Mouse (Mus musculus) hindbrain, embryonic 16.5 days (tissue): ENCODE data around the gene Traip. TPM values are rescaled to one million over a fixed set of nuclear protein-coding genes. Genes with fewer than 3 reads are reported as not detected.
A peak's percentile ranks its signal among the peaks of the same experiment; 100 is the strongest.

Experiments
- ATAC-seq: fragments of 200-750 bp; cut with Nextera tagmentation; 2 replicates; pipeline ENCODE4 v1.8.0; 2017; ENCODE audit warnings: moderate TSS enrichment, moderate library complexity
- H3K27ac ChIP-seq: fragments of 300-500 bp; sonication (generic); 2 replicates; pipeline ENCODE4 v1.5.1; 2014; ENCODE audit warnings: low read depth, mild to moderate bottlenecking, control low read depth, low read length, moderate library complexity
- H3K27me3 ChIP-seq: fragments of 300-500 bp; sonication (generic); replicated peaks from 2 replicates; pipeline ENCODE4 v1.6.1; 2014; ENCODE audit warnings: low read length; ENCODE audit not compliant: control insufficient read depth, insufficient read depth
- H3K36me3 ChIP-seq: fragments of 300-500 bp; sonication (generic); 2 replicates; pipeline ENCODE4 v1.6.1; 2014; ENCODE audit warnings: mild to moderate bottlenecking, low read length, moderate library complexity, mixed read lengths; ENCODE audit not compliant: control insufficient read depth, insufficient read depth
- H3K4me1 ChIP-seq: fragments of 300-500 bp; sonication (generic); 2 replicates; pipeline ENCODE4 v1.6.1; 2014; ENCODE audit warnings: low read depth, low read length; ENCODE audit not compliant: control insufficient read depth, insufficient read depth
- H3K4me2 ChIP-seq: fragments of 300-500 bp; sonication (generic); 2 replicates; pipeline ENCODE4 v1.6.1; 2014; ENCODE audit warnings: mild to moderate bottlenecking, low read length, control low read depth, moderate library complexity
- H3K4me3 ChIP-seq: fragments of 300-500 bp; sonication (generic); 2 replicates; pipeline ENCODE4 v1.5.1; 2014; ENCODE audit warnings: mild to moderate bottlenecking, low read length, control low read depth, moderate library complexity
- H3K9ac ChIP-seq: fragments of 300-500 bp; sonication (generic); 2 replicates; pipeline ENCODE4 v1.6.1; 2014; ENCODE audit warnings: low read depth, mild to moderate bottlenecking, control low read depth, low read length, moderate library complexity
- H3K9me3 ChIP-seq: fragments of 300-500 bp; sonication (generic); 2 replicates; pipeline ENCODE4 v1.6.1; 2014; ENCODE audit warnings: mild to moderate bottlenecking, low read length, moderate library complexity; ENCODE audit not compliant: control insufficient read depth
- WGBS: fragments of 180-500 bp; shearing (Covaris S2); extraction: QIAGEN DNeasy Blood & Tissue Kit; methylation state at CpG from one replicate; pipeline ENCODE4 v1.1.7; 2014; 5-methylcytosine and 5-hydroxymethylcytosine counted together
- polyA plus RNA-seq: library from polyadenylated mRNA; unstranded; fragments of >200 nt; fragmentation: Nextera tagmentation; extraction: Ambion mirVana; gene quantifications from 2 replicates; pipeline ENCODE4 v1.2.1, GENCODE M21; 2015

The Traip gene
- polyA plus RNA-seq, 1 experiment from 2014 or later: 10.0 TPM

GRCm38 (mm10) chr9:107975399-107976386 lies 25.8 kb downstream of the Traip start, which contains the start of gene Uba7:
Gene Uba7, plus strand, starts transcription at chr9:107975505.
- no peak for ATAC-seq
- Histone ChIP-seq H3K36me3 (0 out of 2 replicates have a peak, but pooled peaks cover 3% of the 10 kb centered on the region), H3K4me1 (no peaks in the 10 kb centered on the region), H3K9ac (no peak within 1 kb of the TSS), H3K4me2 (no peak within 1 kb of the TSS), H3K9me3 (no peaks in the 10 kb centered on the region), H3K4me3 (no peak within 1 kb of the TSS), H3K27ac (no peak within 1 kb of the TSS), H3K27me3 (no peaks in the 10 kb centered on the region)
- WGBS: 73% methylated on average over 12 of the region's 12 CpGs

GRCm38 (mm10) chr9:107978815-107979214 lies 28.9 kb downstream of the Traip start:
- Histone ChIP-seq H3K9me3 (no peaks in the 10 kb centered on the region), H3K4me2 (no peak overlapping the region), H3K27ac (no peak overlapping the region), H3K4me3 (no peak overlapping the region), H3K9ac (no peak overlapping the region), H3K4me1 (no peaks in the 10 kb centered on the region), H3K36me3 (no peaks in the 10 kb centered on the region), H3K27me3 (no peaks in the 10 kb centered on the region)
- ATAC-seq: no peak
- 92% methylated on average over 12 of the region's 12 CpGs for WGBS

- 63% methylated on average over 6 of the region's 7 CpGs for WGBS
- peak overlapping the region; percentile 7; the same call in 1 of the 2 replicates for H3K4me2 ChIP-seq
- peak overlapping the region; percentile 70 for H3K27ac ChIP-seq
Observed at GRCm38 (mm10) chr9:107981684-107982605, 32.0 kb downstream of the Traip start.

GRCm38 (mm10) chr9:107982681-107983346 lies 32.9 kb downstream of the Traip start, which contains the start of gene Gm20661:
Gene Gm20661, plus strand, starts transcription at chr9:107983058.
- Histone ChIP-seq H3K9me3 (no peaks in the 10 kb centered on the region), H3K27me3 (0 out of 2 replicates have a peak, but pooled peaks cover 3% of the 10 kb centered on the region), H3K9ac (peak within 1 kb of the TSS; percentile 25; the same call in 1 of the 2 replicates), H3K4me2 (peak within 1 kb of the TSS; percentile 86), H3K36me3 (no peaks in the 10 kb centered on the region), H3K27ac (peak within 1 kb of the TSS; percentile 73), H3K4me3 (0 out of 2 replicates have a peak within 1 kb of the TSS, but pooled peaks have one; percentile 0), H3K4me1 (peaks cover 10% of the 10 kb centered on the region)
- WGBS: 54% methylated on average over 14 of the region's 14 CpGs
- ATAC-seq: peak; percentile 34

More at GRCm38 (mm10) chr9:107981684-107982605, 32.0 kb downstream of the Traip start:
- no peak overlapping the region for H3K4me3 ChIP-seq
- peaks cover 10% of the 10 kb centered on the region for H3K4me1 ChIP-seq
- peak overlapping the region; percentile 11; the same call in 1 of the 2 replicates for H3K9ac ChIP-seq
- H3K27me3 ChIP-seq: 0 out of 2 replicates have a peak, but pooled peaks cover 3% of the 10 kb centered on the region
- no peaks in the 10 kb centered on the region for H3K9me3 ChIP-seq
- no peak for ATAC-seq
- H3K36me3 ChIP-seq: no peaks in the 10 kb centered on the region

- Histone ChIP-seq H3K4me3 (0 out of 2 replicates have a peak overlapping the region, but pooled peaks have one; percentile 0), H3K4me1 (peaks cover 10% of the 10 kb centered on the region), H3K36me3 (no peaks in the 10 kb centered on the region), H3K9me3 (no peaks in the 10 kb centered on the region), H3K27me3 (0 out of 2 replicates have a peak, but pooled peaks cover 3% of the 10 kb centered on the region), H3K4me2 (peak overlapping the region; percentile 86), H3K27ac (peak overlapping the region; percentile 73), H3K9ac (peak overlapping the region; percentile 25; the same call in 1 of the 2 replicates)
- ATAC-seq: no peak
- 39% methylated on average over 4 of the region's 4 CpGs for WGBS
Observed at GRCm38 (mm10) chr9:107983421-107983890, 33.5 kb downstream of the Traip start.

- H3K4me2 ChIP-seq: peak overlapping the region; percentile 86
- H3K9ac ChIP-seq: peak overlapping the region; percentile 73; the same call in 1 of the 2 replicates
Observed at GRCm38 (mm10) chr9:107984052-107984753, 34.3 kb downstream of the Traip start.

GRCm38 (mm10) chr9:107984754-107985055 lies 34.8 kb downstream of the Traip start:
- 73% methylated on average over 9 of the region's 9 CpGs for WGBS
- no peaks in the 10 kb centered on the region for H3K36me3 ChIP-seq

More at GRCm38 (mm10) chr9:107984052-107984753, 34.3 kb downstream of the Traip start:
- Histone ChIP-seq H3K9me3 (no peaks in the 10 kb centered on the region), H3K36me3 (no peaks in the 10 kb centered on the region), H3K4me3 (peak overlapping the region; percentile 76), H3K27ac (peak overlapping the region; percentile 31), H3K4me1 (peaks cover 10% of the 10 kb centered on the region), H3K27me3 (0 out of 2 replicates have a peak, but pooled peaks cover 3% of the 10 kb centered on the region)
- no peak for ATAC-seq
- WGBS: 71% methylated on average over 19 of the region's 19 CpGs

More at GRCm38 (mm10) chr9:107984754-107985055, 34.8 kb downstream of the Traip start:
- ATAC-seq: no peak
- peak overlapping the region; percentile 86 for H3K4me2 ChIP-seq
- peaks cover 10% of the 10 kb centered on the region for H3K4me1 ChIP-seq
- peak overlapping the region; percentile 73 for H3K9ac ChIP-seq
- peak overlapping the region; percentile 76 for H3K4me3 ChIP-seq
- no peaks in the 10 kb centered on the region for H3K9me3 ChIP-seq
- 0 out of 2 replicates have a peak, but pooled peaks cover 3% of the 10 kb centered on the region for H3K27me3 ChIP-seq
- H3K27ac ChIP-seq: peak overlapping the region; percentile 20; the same call in 1 of the 2 replicates
